Mouse (Mus musculus): ENCODE data around the gene Vash2.
"Not testable (repeated sequence)": the region's sequence is repeated elsewhere in the genome, so short reads cannot be mapped to it uniquely, and the experiment has no call there.

Gene Vash2

DNA sequence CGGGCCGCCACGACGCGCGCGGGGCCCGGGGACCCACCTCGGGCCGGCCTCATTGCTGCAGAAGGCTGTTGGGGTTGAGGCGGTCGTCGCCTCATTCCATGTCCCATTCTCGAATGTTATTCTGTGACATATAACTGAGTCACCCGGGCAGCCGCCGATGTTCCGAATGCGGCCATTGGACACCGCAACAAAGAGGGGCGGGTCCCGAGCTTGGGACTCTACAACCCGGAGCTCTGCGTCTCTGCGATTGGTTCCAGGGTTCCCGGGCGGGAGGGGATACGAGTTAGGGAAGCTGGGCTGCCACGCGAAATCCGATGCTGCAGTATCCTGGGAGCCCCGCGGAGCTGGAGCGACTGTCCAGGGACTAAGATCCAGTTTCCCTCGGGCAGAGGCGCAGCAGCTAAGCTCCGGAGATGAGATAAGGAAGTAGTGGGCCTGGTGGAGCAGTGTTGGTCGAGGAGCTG lies at the start of gene Vash2:
Vash2 (minus strand) TSS at position 197 of the 464 bp plus-strand sequence.
- peak; percentile 97 for DNase-seq

DNA sequence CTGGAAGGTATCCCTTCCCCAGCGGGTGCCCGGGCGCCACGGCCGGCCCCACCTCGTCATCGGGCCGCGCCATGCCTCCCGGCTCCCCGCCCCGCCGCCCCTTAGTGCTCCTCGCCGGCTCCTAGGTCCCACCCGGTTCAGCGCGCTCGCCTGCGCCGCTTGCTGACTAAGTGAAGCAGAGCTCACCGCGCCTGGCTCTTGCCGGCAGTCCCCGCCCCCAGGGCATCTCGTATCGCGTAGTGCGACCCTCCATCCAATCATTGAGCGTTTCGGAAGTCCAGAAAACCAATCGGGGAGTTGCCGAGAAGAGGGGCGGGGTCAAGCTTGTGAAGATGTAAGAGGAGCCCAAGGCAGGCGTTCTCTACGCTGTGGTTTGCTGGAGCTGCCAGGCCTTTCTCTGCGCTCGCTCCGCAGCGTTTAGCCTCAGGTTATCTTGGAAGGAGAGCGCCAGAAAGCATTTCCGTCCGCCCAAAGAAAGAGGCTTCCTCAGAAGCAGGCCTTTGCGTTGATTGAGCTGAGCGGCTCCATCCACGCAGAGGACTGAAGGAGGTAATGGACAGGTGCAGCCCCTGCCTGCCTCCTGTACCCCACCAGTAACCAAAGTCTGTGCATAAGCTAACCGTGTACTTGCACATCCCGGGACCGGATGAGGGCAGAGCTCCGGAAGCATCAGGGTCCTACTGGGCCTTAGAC lies 47.1 kb upstream of the Vash2 start, which contains the start of gene Flvcr1:
Flvcr1 (minus strand) TSS at position 138 of the 693 bp plus-strand sequence.
- DNase-seq: peak; percentile 100

DNA sequence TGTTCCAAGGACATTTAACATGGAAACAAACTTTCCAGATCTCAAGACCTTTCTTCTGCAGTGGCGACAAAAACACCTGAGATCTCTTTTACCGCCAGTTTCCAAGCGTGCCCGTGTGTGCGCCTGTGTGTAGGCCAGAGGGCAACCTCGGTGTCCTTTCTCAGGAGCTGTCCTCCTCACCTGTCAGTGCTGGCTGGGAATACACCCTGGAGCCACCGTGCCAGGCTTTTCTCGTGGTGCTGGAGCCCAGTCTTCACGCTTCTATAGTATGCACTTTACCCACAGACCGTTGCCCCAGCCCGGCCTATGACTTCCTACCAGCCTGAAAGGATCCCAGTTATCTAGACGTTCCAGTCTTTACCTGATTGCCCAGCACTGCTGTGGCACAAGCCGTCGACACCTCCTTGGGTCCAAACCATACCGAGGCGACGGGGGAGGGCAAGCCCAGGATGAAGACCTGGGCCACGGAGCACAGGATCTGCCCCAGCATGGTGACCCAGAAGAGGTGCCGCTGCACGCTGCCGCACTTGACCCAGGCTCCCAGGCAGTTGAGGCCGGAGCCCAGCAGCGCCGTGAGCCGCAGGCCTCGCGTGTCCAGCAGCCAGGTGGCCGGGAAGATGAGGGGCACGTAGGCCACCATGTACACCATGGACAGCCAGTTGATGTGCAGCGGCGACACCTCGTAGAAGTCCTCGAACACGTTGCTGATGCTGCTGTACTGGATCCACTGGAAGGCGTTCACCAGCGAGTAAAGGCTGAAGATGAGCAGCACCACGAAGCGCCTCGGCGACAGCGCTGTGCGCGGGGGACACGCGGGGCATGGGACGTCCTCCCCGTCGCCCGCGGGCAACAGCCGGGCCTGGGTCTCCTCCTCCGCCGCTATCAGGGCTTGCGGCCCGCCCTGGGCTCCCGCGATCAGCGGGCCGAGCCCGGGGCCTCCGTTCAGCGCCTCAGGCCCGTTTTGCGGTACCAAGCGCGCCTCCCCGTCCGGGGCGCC lies 46.2 kb upstream of the Vash2 start:
- DNase-seq: no peak

DNA sequence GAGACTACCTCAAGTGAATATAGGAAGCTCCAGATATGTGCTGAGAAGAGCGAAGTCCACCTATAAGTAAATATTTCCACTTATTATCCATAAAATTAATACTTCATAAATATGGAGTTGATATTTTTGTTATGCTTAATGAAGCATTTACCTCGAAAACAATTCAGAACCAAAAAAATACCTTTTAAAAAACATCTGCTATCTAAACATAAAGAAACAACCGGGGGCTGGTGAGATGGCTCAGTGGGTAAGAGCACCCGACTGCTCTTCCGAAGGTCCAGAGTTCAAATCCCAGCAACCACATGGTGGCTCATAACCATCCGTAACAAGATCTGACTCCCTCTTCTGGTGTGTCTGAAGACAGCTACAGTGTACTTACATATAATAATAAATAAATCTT lies 44.7 kb upstream of the Vash2 start:
- not testable (repeated sequence) for DNase-seq

DNA sequence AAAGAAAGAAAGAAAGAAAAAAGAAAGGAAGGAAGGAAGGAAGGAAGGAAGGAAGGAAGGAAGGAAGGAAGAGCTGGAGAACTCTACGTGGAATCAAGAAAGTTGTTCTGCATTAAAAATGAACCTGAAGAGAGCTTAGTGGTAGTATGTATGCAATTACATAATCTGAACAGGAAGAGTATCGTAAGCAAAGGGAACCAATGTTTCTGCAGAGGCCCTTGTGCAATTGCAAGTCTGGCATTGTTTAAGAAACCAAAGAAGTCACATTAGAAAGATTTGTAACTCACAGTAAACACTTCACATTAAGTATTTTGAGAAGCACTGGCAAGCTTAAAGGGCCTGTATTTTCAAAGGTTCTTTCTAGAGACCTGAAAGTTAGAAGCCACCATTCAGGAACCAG lies 44.0 kb upstream of the Vash2 start:
- DNase-seq: no peak

DNA sequence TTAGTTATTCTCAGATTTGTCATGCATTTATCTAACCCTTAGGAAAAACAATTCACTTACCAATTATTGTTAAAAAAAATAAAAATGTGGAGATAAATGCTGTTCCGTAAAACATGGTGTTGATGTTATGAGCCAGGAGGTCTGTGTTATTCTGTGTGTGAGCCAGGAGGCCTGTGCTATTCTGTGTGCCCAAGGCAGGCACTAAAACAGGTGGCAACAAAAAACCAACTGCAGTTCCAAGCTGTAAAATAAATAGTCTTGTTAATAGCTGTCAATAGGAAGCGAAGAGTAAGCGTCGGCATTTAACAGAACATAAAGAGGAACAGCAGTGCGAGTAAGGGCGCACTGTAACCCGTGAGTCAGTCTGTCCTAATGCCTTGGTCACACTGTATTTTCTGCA lies 41.9 kb upstream of the Vash2 start:
- no peak for DNase-seq

DNA sequence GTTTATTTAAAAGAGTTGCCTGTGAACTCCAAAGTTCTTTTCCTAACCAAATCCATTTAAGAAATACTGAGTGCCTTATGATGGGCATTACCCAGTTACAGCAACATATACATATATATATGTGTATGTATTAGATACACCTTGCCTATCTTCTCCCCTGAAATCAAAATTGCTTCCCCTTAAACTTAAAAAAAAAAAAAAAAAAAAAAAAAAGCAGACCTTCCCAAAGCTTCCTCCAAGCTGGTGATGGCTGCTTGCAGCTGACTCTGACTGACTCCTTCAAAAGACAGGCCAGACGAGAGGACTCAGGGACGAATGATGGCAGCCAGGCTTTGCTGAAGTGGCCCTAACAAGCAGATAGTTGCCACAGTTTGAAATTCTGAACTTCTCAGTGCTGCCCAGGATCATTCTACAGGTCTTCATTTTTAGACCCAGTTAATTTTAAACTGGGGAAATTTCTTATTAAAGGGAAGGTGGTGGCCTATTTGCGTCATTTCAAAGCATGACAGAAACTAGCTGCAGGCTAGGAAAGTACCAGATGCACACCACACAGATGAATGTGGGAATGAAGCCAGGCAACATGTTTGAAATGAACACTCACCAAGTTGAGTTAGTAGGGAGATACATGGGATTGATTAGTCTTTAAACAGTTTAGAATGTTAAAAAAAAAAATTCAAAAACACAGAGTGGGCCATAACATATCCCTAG lies 41.3 kb upstream of the Vash2 start:
- DNase-seq: no peak

DNA sequence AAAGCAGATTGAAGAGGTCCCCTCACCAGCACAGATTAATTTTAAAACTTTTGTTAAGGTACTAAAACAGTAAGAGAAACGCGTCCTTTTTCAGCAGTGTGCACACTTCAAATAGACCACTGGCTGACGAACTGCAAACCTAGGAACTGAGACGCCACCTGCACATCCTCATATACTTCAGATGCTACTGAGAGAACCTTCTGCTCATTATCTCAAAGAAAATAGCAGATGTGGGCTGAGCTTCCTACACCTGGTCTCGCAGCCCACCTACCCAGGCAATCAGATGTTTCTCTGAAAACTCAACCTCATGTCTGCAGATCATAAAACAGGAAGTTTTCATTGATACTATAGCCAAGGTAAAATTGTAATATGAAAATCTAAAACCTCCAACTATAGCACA lies 40.7 kb upstream of the Vash2 start:
- no peak for DNase-seq

DNA sequence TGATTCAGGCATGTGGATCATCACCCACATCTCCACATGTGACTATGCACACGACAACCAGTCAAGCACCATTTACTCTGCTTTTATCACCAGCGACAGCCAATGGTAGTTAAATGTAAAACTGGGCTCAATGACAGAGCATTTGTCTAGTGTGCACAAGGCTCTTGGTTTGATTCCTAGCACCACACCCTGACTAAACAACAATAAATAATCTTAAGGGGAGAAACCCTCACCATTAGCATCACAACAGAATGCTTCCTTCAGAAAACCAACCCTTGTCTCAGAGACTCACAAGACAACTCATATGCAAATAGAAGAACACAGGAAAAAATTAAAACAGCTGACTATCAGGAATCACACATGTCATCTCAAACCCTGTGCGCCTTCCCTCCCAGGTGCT lies 35.2 kb upstream of the Vash2 start:
- no peak for DNase-seq

DNA sequence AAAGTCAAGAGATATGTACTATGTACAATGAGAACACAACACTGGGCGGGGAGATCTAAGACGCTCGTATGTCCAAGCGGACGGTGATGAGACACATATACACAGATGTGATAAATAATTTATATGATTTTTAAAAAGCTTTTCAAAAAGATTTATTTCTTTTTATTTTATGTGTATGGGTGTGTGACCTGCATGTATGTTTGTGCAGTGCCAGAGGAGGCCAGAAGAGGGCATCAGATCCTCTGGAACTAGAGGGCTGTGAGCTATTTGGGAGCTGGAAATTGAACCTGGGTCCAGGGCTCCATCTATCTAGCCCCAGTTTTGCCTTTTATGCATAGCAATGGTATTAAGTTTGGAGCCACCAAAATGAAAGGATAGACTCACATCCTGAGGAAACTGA lies 29.6 kb upstream of the Vash2 start:
- no peak for DNase-seq

DNA sequence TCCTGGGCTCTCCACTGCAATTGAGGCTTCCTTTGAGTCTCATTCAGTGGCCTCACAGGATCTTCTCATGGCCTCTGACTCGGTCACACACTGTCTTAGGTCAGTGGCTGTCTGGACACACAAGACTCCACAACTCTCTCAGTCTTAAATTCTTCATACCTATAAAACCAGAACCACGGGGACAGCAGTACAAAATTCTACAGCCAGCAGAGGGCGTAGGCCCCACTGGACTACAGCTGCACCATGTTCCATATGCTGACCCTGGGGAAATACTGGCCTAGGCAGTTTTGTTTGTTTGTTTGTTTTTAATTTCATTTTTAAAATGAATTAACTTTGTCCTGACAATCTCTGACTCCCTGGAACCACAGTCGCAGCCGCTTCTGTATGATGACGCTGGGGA lies 23.1 kb upstream of the Vash2 start:
- peak; percentile 44 for DNase-seq

DNA sequence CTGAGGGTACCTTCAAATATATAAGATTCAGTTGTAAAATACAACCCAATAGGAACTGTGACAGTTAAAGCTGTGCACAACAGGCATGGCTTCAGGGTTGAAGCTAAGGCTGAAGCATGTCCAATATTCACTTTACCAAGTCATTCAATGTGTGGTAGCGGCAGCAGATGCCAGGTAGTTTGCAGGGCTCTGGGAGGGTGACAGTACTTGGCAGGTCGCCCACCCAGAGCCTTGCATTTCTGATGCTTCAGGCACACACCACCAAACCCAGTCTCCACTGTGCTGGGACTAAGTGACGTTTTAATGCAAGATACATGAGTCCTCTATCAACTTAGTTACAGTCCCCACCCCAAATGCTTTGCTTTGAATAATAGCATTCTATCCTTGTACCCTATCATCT lies 21.6 kb upstream of the Vash2 start:
- no peak for DNase-seq

DNA sequence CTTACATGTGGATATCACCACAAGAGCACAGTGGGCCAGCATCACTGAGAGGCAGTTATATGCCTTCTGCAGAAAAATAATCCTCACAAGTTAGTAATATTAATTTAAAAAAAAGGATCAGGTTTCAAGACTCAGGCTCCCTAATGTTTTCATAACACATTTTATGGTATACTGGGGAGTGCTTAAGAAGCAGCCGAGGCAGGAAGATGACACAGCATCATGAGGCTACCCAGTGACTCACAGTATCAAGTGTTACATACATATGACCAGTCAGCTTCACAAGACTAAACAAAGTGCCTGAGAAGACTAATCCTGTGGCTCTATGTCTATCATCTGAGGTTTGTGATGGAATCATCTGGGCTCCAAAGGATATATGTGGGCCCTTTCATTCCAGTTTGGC lies 18.9 kb upstream of the Vash2 start:
- no peak for DNase-seq

DNA sequence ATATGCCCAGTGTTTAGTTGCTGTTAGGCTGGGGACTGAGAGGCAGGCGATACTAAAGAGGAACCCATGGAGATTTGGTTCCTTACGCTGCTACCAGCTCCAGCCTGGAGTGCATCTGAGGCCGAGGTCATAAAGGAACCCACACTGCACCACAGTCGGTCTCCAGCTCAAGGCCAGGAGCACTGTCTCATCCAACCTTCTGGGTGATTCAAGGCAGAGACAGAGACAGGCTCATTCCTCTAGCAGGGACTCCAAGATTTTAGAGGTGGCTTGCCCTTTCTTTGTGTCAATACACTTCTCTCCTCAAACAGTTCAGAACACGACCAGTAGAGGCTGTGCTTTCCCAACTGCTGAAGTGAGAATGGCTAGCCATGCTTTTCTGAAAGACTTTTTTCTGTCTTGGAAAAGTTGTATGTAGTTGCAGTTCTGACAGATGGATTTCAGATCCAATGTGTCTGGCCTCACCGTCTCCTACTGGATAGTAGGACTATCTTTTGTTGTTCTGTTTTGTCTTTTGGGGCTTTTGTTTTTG lies 17.3 kb upstream of the Vash2 start:
- DNase-seq: no peak

DNA sequence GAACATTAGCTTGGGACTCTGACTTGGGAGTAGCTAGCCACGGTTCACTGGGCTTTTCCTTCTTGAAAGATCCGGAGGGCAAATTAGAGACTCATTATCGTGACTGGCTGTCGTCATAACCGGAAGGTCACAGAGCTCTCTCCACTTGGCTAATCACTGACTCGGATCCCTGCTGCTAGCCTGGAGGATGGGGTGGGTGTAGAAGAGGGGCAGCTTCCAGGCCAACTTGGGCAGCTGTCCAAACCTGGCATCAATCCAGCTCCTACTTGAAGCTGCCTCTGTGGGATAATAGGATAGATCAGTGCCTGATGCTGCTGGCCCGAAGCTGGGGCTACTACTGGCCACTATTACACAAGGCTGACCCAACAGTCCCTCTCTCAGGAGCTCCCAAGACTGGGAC lies 16.5 kb upstream of the Vash2 start:
- DNase-seq: no peak

DNA sequence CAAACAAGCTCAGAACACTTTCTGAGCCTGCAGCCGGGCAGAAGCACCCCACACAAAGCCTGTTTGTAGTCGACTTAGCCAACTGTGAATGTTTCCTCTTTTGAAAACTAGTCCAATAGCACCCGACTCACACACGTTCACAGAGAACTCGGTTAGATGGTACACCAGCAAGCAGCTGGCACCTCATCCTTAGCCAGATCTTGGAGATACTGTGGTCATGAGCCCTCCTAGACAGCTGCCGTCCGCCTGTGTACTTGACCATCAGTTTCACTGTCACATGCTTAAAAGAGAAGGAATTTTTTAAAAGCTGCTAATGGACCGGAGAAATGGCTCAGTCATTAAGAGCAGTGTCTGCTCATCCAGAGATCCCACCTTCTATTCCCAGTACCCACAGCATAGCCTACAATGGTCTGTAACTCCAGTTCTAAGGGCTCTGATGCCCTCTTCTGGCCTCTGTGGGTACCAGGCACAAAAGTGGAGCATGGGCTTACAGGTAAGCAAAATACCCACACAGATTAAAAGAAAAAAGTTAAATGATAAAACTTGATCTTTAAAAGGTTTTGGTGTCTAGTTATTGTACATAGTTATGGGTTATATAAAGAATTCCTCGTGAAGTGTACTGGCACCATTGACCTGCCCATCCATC lies 10.5 kb upstream of the Vash2 start:
- peak; percentile 7 for DNase-seq

DNA sequence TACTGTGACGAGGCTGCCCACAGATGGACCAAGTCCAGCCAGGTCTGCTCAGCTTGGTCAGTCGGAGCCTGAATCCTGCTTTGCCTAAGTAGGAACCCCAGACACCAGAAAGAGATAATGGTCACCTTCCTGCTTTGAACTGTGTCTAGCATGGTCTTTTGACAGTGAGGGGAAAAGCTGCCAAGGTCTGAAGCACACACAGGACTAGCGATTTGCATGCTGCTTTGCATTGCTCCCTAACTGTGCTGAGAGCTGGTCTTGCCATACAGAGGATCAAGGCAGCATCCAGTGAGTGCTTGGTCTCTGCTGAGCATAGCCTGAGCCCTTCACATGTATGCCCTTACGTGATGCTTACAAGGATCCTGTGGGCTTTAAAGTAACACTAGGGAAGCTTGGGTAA lies 2.3 kb upstream of the Vash2 start:
- no peak for DNase-seq

DNA sequence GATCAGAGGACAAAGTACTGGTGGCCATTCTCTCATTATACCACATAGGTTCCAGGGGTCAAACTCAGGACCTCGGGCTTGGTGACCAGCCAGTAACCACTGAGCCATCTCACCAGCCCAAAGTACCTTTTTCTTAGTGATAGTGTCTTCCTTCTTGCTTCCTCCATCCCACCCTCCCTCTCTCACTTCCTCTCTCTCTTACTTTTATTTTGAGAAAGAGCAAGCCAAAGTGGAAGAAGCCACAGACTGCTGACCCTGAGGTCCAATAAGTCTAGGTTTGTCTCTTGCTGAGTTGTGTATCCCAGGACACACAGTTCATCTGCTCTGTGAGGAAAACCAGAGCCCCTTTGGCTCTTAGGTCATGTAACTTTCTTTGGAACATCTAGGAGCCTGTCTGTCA lies 1.4 kb upstream of the Vash2 start:
- no peak for DNase-seq

DNA sequence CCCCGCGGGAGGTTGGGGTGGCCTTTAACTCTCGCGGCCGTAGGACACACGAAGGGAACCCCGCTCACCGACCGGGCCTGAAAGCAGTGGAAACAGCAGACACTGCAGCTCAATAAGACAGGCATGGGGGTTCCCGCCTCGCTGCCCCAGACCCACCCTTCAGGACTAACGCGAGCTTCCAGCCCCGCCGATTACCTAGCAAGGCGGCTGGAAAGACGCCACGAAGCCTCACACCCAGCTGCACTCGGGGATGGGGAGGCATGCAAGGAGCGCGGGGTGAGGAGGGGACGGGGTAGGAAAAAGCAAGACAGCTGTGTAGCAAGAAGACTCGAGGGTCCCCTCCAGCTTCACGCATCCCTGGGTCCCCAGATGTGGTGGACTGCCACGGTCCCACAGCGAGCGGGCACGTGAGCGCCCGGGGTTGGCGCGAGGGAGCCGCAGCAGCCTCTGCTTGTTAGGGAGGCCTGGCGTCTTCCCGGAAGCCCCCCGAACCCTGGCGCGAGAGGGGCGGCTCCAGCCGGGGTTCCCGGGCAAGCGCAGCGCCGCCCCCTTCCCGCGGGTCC lies 504 bp downstream of the Vash2 start:
- DNase-seq: peak; percentile 52

DNA sequence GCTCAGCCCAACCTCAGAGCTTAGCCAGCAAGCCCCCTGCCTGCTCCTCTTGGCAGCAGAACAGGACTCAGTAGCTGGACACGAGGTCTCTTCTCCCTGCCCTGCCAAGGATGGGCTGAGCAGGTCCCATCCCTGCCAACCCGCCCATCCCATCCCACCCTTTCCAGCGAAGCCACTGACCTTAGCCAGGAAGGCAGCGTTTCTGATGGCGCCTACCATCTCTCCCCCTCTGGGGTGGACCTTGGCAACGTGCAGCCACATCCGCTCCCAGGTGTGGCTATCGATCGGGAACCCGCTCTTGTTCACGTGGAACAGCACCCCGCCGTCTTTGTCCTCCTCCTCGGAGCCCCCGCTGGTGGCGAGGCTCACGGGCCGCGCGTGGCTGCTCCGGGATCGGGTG lies 1.1 kb downstream of the Vash2 start:
- peak; percentile 53 for DNase-seq

DNA sequence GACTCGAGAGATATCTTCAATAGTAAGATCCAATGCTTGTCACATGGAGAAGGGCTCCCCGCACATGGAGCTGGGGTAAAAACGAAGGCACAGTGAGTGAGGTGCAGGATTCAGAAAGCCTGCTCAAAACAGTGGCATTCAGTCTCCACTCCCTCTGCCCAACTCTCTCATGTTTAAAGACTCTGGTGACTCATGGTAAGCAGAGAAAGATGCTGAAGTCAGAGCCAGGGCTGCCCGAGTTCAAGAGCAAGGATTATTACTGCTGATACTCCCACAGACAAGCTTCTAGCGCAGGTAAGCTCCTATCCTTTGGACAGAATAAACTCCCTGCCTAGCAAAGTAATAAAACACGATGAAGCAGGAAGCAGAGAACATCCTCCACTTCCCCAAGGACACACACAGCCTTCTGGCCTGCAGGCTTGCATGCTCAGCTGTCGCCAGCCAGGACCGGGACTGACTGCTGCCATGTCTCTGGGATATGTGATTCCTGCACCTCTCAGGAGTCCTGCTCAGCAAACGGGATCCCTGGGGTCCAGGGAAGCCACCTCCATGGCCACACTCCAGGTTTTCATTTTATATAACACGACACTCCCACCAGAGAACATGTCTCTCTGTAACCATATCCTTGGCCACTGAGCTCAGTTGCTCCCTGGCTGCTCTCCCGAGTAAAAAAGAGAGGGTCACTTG lies 2.1 kb downstream of the Vash2 start:
- DNase-seq: peak; percentile 19

DNA sequence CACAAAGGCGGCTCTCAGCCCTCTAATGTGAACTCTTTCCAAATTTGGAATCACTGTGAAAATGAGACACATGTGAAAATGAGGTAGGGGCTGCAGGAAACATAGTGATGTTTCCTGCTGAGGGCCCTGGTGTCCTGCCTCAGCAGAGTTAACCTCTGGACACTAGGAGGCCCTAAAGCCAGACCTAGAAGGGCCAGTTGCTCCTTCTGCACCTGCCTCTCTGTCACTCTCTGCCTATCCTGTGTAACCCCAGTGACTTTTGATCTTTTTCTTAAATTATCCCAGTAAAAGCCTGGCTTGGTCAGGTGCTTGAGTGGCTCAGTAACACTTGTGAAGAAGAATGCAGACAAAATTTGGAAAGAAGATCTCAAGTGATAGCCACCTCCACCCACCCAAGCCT lies 4.3 kb downstream of the Vash2 start:
- DNase-seq: no peak
